Mouse (Mus musculus) ES-E14 (cell line): Measurements from ENCODE around the gene Ctnnd2. TPM values are rescaled to one million over a fixed set of nuclear protein-coding genes. Genes with fewer than 3 reads are reported as not detected.

ENCODE experiments used
- DNase-seq: peaks from one replicate; pipeline ENCODE4 v3.0.0-alpha.2; 2013; ENCODE audit warnings: low read depth, low spot score
- H3K27ac ChIP-seq: 2 replicates; pipeline ENCODE4 v1.5.1; 2012; ENCODE audit warnings: low read depth, mild to moderate bottlenecking, low read length, moderate library complexity, mixed read lengths; ENCODE audit not compliant: poor library complexity, insufficient read depth, severe bottlenecking
- H3K36me3 ChIP-seq: 2 replicates; pipeline ENCODE4 v1.6.1; 2012; ENCODE audit warnings: mild to moderate bottlenecking, low read length, moderate library complexity, mixed read lengths; ENCODE audit not compliant: control insufficient read depth, poor library complexity, insufficient read depth, severe bottlenecking
- H3K4me1 ChIP-seq, 2 experiments: fragments of 150-350 bp in 1 of 2; sonication (generic) in 1 of 2; 2 replicates each; pipeline ENCODE4 v1.6.1; 2012; ENCODE audit warnings: low read length in 2 of 2, mild to moderate bottlenecking in 1 of 2, mixed read lengths in 1 of 2; ENCODE audit not compliant: control insufficient read depth in 2 of 2, insufficient read depth in 2 of 2, poor library complexity in 1 of 2
- H3K4me3 ChIP-seq, 2 experiments: fragments of 150-350 bp in 1 of 2; sonication (generic) in 1 of 2; 2 replicates each; pipeline ENCODE4 v1.5.1; 2012; ENCODE audit warnings: low read length in 2 of 2, low read depth in 1 of 2, mild to moderate bottlenecking in 1 of 2, mixed read lengths in 1 of 2; ENCODE audit not compliant: insufficient read depth in 1 of 2, poor library complexity in 1 of 2, severe bottlenecking in 1 of 2
- H3K9ac ChIP-seq: 2 replicates; pipeline ENCODE4 v1.6.1; 2012; ENCODE audit warnings: low read depth, mild to moderate bottlenecking, low read length, mixed read lengths; ENCODE audit not compliant: poor library complexity, insufficient read depth, severe bottlenecking
- H3K9me3 ChIP-seq: fragments of 150-350 bp; sonication (generic); 2 replicates; pipeline ENCODE4 v1.6.1; 2012; ENCODE audit warnings: low read depth, mild to moderate bottlenecking, low read length; ENCODE audit not compliant: control insufficient read depth, insufficient read depth
- CHD2 ChIP-seq: IDR thresholded peaks from 2 replicates; pipeline ENCODE4 v1.6.1; 2014; ENCODE audit warnings: mild to moderate bottlenecking, low read depth, low read length, inconsistent platforms
- HCFC1 ChIP-seq: IDR thresholded peaks from 2 replicates; pipeline ENCODE4 v1.6.1; 2012; ENCODE audit warnings: low read length, inconsistent platforms, borderline replicate concordance; ENCODE audit not compliant: insufficient read depth
- MAFK ChIP-seq: IDR thresholded peaks from 2 replicates; pipeline ENCODE4 v1.6.1; 2014; ENCODE audit warnings: mild to moderate bottlenecking, low read depth, low read length, inconsistent platforms; ENCODE audit not compliant: insufficient read depth
- ZC3H11A ChIP-seq: IDR thresholded peaks from 2 replicates; pipeline ENCODE4 v1.6.1; 2012; ENCODE audit warnings: low read depth, mild to moderate bottlenecking, inconsistent platforms, low read length, borderline replicate concordance
- ZNF384 ChIP-seq: IDR thresholded peaks from 2 replicates; pipeline ENCODE4 v1.6.1; 2012; ENCODE audit warnings: low read depth, low read length, inconsistent platforms
- in situ Hi-C, 2 experiments: fragments of 600-800 bp; cut with MboI; formaldehyde crosslinking; loops; one replicate each; pipeline ENCODE4 v1.15.1; 2025; ENCODE audit warnings: low sequenced_read_pairs in 2 of 2, inconsistent platforms in 1 of 2; ENCODE audit not compliant: unreplicated experiment in 2 of 2
- total RNA-seq: library from RNA; depleted of rRNA; stranded (reverse); fragments of 300-350 nt; gene quantifications from 2 replicates; pipeline ENCODE4 v1.2.3, GENCODE M21; 2012

Ctnnd2 gene
- total RNA-seq, 1 experiment = 3.6 TPM

GRCm38 (mm10) chr15:30333336-30334310 lies 161.2 kb downstream of the Ctnnd2 start:
- in situ Hi-C loops = no loop called here
- Histone ChIP-seq H3K27ac (no peak overlapping the region; the same call in 1 of the 2 replicates), H3K4me1 (peaks cover 0 to 4% of the 10 kb centered on the region in 2 experiments; a peak in 2 of 4 replicates), H3K36me3 (no peaks in the 10 kb centered on the region), H3K9me3 (no peaks in the 10 kb centered on the region), H3K9ac (no peak overlapping the region), H3K4me3 (no peak overlapping the region)
- TF ChIP-seq ZNF384 = no peak
- no peak for TF ChIP-seq ZC3H11A
- no peak for TF ChIP-seq CHD2
- no peak for TF ChIP-seq HCFC1
- TF ChIP-seq MAFK = no peak
- DNase-seq = peak; percentile 46

DNA sequence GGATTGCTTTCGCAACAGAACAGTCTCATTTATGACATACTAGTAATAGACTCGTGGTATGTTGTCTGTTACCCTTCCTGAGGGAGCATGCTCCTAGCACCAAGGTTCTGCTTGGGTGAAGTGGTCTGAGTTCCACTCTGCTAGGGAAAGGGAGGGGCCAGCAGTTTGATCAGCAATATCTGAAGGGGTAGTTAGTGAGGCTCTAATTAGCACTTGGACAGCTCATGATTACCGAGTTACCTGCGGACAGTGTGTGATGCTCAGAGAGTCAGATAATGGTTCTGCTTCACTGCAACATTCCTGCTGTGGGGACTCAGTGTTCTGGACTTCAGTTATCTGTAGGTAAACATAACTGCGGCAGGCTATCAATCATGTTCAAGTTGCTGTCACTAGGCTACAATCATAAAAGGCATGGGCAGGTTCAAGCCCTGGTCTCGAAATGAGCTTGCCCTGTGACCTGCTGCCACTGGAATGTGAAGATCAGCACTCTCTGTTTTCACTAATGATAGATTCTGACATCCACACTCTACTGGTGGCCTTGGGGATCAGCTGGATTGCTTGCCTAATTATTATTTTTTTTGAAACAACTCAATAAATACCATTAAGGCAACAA lies 166.3 kb downstream of the Ctnnd2 start:
- DNase-seq = no peak
- H3K4me1 ChIP-seq = peaks cover 0 to 4% of the 10 kb centered on the region in 2 experiments; a peak in 3 of 4 replicates
- H3K9ac ChIP-seq = no peak overlapping the region
- H3K4me3 ChIP-seq = no peak overlapping the region
- no peaks in the 10 kb centered on the region for H3K36me3 ChIP-seq
- TF ChIP-seq MAFK (no peak), ZNF384 (no peak), ZC3H11A (no peak), HCFC1 (no peak), CHD2 (no peak)
- in situ Hi-C loops = no loop called here
- H3K9me3 ChIP-seq = no peaks in the 10 kb centered on the region
- H3K27ac ChIP-seq = no peak overlapping the region

DNA sequence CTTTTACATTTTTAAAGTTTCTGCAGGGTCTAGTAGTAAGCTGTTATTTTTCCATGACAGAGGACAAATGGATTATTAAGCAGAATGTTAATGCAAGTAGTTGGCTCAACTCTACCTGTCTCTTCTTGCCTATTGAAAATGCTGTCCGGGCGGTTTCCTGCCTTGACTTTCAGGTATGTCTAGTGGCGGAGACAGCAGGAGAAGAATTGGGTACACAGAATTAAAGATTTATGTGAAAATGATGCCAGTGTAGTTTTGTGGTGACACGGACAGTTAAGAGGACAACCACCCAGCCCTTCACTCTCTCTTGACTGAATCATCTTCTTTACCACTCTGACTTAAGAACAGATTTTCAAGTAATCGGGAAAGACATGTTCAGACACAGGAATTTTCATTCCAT lies 173.4 kb downstream of the Ctnnd2 start:
- Histone ChIP-seq H3K9ac (no peak overlapping the region), H3K4me3 (no peak overlapping the region), H3K36me3 (no peaks in the 10 kb centered on the region), H3K4me1 (no peaks in the 10 kb centered on the region), H3K27ac (no peak overlapping the region), H3K9me3 (no peaks in the 10 kb centered on the region)
- no peak for DNase-seq
- TF ChIP-seq ZNF384 = no peak
- TF ChIP-seq MAFK = no peak
- TF ChIP-seq HCFC1 = no peak
- no peak for TF ChIP-seq CHD2
- TF ChIP-seq ZC3H11A = no peak
- in situ Hi-C loops = no loop called here

- TF ChIP-seq HCFC1 (no peak), CHD2 (no peak)
- DNase-seq = no peak
- in situ Hi-C loops = no loop called here
- Histone ChIP-seq H3K9me3 (no peaks in the 10 kb centered on the region), H3K4me3 (no peak overlapping the region), H3K27ac (no peak overlapping the region), H3K4me1 (no peaks in the 10 kb centered on the region), H3K9ac (no peak overlapping the region), H3K36me3 (no peaks in the 10 kb centered on the region)
Observed at GRCm38 (mm10) chr15:30364491-30364890, 192.1 kb downstream of the Ctnnd2 start.
